Mouse (Mus musculus): Measurements from ENCODE around the gene Ptpn11.

The Ptpn11 gene

DNA sequence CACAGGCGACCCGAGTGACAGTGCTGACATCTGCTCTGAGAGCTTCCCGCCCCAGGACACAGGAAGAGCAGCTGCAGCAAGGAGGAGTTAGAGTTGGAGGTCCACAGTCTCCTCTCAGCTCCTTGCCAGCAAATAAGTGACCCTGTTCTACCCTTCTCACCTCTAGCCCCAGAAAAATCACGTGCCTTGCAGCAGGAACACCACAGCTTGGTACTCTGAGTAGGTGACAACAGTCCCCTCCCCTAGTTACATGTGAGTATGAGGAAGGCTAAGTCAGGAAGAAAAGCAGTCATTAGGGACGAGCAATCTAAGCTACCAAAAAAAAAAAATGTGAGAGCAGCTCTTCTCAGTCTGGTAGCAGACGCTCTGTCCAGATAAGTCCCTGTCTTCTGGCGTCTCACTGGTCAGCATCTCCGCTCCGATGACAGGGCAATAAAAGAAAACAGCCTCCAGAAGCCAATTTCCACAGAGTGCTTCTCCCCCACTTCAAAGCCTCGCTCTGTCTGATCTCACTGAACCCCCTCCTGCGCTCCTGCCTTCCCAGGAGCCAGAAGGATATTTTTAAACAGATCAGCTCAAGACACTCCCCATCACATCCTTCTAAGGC lies 6.1 kb downstream of the Ptpn11 start:
- DNase-seq (ENCODE audit: low read depth, low spot score) = no peak

DNA sequence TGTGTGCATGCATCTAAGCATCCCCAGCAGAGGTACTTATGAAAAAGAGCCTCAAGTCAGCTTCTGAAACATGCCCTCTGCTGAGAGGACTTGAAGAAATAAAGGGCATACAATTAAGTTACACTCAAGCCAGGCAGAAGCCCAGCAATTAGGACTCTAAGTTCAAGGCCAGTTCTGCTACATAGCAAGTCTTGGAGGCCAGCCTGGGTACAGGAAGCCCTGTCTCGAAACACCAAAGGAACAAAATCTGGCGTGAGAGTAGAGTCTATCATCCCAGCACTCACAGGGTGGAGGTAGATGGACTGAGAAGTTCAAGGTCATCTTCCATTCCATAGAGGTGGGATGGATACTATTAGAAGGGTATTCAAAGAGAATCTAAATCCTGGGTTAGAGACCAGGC lies 6.8 kb downstream of the Ptpn11 start:
- no peak for DNase-seq (ENCODE audit: low read depth, low spot score)

DNA sequence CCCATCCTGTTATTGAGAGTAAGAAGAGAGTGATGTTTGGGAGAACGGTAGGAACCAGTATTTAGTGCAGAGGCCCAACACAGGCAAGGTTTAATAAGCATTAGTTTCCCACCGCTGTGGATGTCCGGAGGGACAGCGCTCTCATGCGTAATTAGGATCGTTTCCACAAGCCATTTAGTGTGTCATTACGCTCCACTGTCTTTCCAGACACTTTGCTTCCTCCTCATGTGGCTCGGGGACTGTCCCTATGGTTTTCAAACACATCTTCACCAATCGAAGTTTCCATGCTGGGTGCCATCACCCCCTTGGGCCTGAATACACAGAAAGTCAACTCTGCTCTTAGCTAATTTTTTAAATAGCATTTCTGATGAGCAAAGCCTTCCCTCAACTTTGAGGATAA lies 7.9 kb downstream of the Ptpn11 start:
- DNase-seq (ENCODE audit: low read depth, low spot score) = no peak

DNA sequence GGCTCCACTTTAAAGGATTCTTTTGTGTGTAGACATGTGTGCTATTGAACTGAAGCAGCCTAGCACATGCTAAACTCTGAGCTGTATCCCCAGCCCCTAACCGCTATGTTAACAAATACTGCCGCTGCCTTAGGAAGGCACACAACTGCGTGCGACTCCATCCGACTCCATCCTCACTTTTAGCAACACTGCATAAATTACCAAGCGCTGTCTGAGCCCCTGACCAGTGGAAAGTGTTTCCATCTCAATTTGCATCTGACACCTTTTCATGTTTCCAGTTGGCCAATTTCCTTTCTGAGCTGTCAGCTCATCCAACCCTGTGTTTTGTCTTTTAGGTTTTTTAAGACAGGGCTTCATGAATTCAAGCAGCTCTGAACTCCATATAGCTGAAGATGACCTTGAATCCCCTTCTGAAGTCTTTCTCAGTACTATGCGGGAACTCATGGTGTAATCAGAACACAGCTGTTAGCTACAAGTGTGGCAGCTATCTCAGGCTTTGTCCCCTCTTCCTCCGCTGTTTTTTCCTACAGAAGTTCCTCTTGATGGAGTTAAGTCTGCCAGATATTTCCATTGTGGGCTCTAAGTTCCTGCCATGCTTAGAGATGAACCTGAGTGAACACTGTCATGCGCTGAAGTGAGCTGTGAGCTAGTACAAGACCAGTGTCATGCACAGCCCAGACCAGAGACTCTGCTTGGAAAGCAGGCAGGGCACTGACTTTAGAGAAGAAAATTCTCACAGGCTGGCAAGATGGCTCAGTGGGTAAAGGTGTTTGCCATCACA lies 11.9 kb downstream of the Ptpn11 start:
- no peak for DNase-seq (ENCODE audit: low read depth, low spot score)

DNA sequence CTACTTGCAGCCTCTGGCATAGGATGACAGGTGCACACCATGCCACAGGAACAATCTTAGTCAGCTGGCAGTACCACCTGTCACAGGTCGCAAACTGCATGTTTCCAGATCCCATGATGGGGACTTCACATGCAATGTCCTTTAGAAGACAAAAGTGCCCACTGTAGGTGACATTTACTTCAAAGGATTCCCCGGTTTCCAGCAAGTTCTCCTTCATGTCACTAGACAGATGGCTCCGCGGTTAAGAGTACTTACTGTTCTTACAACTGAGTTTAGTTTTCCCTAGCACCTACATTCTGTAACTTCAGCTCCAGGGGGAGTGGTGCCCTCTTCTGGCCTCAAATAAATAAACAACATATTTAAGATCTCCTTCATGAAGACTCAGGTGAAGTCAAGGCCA lies 18.4 kb downstream of the Ptpn11 start:
- DNase-seq (ENCODE audit: low read depth, low spot score) = no peak

DNA sequence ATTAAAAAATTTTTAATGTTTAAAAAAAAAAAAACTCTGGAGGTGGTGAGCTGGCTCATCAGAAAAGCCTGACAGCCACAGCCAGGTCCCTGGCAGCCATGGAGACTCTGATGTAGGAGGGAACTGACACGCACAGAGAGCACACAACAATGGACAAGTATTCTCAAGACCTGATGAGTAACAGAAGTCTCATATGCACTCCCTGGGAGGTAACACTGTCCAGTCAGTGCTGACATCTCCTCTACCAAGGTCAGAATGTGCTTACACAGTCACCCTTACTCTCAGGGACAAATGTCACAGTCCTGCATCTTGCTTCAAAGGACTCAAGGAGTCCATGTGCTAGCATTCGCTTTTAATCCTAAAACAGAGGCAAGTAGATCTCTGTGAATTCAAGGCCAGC lies 21.6 kb downstream of the Ptpn11 start:
- no peak for DNase-seq (ENCODE audit: low read depth, low spot score)

DNA sequence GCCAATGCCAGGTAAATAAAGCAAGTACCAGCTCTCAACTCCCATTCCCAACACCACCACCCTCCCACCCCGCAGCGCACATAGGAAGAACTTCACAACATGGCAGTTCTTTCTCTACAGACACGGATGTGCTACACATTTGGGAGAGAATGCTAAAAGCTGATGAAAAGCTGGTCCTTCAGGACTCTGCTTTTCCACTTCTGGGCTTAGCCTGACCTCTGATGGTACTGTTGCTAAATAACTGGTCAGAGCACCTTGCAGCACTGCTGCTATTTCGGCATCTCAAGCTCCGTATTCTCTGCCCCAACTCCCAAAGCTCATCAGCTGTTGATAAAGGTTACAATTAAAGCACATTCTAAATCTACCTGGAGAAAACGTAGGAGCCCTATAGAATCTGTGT lies 24.3 kb downstream of the Ptpn11 start:
- DNase-seq (ENCODE audit: low read depth, low spot score) = no peak

DNA sequence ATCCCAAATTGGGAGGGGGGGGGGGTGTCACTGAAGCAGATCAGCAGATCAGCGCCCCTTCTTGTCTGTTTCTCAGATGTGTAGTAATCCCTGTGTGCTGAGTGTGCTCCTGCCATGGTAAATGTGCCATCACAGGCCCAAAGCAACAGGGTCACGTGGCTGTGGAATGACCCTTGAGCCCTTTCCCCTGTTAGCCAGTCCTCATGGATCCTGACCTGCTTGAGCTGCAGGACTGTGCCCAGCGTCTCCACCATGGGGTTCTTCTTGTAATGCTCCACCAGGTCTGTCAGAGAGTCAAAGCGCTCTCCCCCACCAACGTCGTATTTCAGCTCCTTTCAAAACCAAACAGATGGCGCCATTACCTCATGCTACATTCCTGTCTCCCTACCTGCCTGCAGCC lies 28.3 kb downstream of the Ptpn11 start:
- DNase-seq (ENCODE audit: low read depth, low spot score) = no peak

DNA sequence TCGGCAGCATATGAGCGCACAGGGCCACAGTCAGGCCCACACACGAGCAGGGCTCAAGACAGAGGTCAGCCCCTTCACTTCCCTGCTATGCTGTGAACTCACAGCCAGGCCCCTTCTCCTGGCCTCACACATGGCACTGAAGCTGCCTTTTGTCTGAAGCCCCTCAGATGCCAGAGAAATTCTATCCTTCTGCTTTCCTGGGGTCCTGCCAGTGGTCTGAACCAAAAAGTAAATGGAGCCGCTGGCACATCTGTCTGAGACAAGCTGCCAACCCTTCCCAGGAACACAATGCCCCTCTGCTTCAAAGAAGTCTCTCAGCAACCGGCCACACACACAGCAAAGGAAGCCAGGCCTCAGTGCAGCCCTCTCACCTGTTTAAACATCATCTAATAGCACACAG lies 28.9 kb downstream of the Ptpn11 start:
- no peak for DNase-seq (ENCODE audit: low read depth, low spot score)

DNA sequence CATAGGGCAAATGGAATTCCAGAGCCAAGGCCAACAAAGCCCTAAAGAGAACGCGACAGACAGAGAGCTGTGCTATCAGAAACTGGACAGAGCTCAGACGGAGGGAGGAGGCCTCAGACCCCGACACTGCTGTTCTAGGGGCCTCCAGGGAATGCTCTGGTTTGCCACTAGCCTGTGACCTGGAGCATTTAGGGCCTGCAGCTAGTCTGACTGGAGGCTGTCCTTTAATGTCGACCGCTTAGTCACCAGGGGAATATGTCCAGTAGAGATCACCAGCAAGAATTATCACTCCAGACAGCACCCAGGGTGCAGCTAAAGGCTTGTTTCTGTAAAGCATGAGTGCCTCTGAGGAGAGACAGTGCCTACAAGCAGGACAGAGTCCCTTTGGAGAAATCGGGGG lies 32.2 kb downstream of the Ptpn11 start:
- DNase-seq (ENCODE audit: low read depth, low spot score) = no peak

DNA sequence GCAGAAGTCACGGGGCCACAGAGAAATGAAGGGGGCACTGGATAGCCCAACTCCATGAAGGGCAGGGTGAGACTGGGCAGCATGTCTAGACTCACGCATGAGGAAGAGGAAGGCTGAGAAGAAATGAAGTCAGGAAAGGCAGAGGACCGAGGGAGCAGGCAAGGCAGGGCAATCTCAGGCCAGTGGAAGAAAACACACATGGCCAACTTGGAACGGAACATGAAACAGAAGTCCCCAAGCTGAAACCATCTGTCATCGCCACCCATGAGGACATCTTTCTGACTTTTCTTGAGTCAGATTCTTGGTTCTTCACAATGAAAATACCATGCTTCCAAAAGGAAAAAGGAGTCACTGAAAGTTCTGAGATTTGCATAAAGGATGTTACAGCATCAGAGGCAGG lies 33.7 kb downstream of the Ptpn11 start:
- DNase-seq (ENCODE audit: low read depth, low spot score) = no peak

DNA sequence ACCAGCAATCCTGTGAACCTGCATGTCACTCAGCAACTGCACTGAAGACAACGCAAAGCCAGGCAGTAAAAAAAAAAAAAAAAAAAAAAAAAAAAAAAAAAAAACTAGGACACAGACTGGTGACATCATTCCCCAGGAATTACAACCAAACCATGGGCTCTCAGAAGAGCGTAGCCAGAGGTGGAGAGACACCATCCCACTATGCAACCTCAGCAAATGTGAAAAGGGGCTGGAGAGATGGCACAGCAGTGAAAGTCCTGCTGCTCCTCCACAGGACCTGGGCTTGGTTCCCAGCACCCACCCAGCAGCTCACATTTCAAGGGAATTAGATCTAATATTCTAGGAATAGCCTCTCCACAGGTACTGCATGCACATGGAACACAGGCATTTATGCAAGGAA lies 34.2 kb downstream of the Ptpn11 start:
- no peak for DNase-seq (ENCODE audit: low read depth, low spot score)

DNA sequence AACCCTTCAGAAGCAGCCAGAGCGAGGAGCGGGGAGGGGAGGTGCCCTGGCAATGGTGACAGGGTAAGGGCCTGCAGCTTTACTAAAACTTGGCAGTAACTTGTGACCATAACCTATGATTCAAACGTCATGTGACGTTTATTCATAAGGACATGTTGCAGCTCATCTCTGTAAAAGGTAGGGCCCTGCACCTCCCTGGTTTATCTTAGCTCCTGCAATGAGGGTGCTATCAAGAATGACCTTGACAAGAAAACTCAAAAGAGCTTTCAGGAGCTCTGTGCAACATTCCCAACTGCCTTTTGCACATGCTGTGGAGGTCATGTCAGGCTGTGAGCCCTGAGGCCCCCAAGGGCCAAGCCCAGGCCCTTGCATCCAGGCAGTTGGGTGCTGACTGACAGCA lies 35.1 kb downstream of the Ptpn11 start:
- DNase-seq (ENCODE audit: low read depth, low spot score) = no peak

DNA sequence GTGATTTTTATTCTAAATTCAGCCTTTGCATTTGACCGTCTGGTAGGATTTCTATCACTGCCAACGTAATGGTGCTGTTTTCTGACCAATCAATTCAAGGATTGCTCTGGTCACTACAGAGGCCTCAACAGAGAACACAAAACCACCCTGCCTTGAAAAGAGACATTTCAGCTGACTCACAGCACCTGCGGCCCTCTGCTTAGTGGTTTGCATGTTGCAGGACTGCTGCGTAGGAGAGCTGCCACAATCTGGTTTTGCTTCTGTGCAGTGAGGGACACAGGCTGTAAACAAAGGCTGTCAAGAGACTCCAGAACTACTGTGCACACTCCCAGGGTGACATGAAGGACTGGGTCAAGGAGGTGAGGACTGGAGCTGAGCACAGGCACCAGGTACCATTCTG lies 40.5 kb downstream of the Ptpn11 start:
- DNase-seq (ENCODE audit: low read depth, low spot score) = no peak

DNA sequence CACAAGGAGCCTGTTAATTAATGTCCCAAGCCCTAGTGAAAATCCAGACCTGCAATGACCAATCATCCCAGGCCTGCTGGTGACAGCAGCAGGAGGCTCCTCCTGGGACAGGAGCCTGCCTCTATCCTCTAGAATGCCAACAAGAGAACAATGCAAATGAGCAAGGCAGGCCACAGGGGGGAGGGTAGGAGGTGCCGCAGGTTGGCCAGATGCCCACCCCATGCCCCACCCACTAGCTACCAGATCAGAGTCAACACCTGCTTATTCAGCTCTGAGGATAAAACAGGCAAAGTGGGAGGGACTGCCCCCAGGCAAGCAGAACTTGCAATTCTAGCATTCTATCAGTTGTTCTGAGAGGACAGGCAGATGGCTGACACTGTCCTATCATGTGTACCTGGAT lies 42.0 kb downstream of the Ptpn11 start:
- DNase-seq (ENCODE audit: low read depth, low spot score) = no peak

DNA sequence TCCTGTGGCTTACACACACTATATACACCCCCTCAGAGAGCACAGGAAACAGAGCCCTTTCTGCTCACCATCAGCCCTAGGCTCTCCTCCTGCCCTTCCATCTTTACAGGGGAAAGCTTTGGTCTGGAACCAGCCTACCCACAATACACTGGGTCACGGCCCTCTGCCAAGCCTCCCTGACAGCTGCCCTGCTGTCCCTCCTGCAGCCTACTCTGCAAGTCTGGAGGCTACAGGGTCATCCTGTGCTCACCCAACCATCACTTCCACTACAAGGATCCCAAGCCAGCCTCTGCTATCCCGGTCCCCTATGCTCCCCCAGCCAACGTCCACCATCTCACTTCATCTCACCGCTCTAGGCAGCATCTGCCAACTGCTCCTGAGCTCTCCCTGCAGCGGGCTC lies 44.9 kb downstream of the Ptpn11 start:
- DNase-seq (ENCODE audit: low read depth, low spot score) = no peak

DNA sequence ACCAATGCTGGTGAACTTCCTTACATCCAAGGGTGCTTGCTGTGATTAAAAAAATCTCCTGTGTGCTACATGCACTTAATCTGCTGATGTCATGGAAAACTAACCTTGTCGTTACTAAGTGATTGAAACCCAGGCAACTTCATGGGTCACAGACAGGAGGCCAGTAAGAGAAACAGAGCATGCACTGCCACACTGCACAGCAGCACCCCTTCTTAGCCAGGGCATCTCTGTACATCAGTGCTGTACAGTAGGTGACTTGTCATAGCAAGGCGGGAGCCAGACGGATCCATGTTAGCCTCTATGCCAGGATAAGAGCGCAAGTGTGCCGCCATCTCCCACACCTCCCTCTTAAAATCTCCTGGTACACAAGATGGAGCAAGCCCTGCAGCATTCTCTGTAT lies 45.6 kb downstream of the Ptpn11 start:
- DNase-seq (ENCODE audit: low read depth, low spot score) = no peak

DNA sequence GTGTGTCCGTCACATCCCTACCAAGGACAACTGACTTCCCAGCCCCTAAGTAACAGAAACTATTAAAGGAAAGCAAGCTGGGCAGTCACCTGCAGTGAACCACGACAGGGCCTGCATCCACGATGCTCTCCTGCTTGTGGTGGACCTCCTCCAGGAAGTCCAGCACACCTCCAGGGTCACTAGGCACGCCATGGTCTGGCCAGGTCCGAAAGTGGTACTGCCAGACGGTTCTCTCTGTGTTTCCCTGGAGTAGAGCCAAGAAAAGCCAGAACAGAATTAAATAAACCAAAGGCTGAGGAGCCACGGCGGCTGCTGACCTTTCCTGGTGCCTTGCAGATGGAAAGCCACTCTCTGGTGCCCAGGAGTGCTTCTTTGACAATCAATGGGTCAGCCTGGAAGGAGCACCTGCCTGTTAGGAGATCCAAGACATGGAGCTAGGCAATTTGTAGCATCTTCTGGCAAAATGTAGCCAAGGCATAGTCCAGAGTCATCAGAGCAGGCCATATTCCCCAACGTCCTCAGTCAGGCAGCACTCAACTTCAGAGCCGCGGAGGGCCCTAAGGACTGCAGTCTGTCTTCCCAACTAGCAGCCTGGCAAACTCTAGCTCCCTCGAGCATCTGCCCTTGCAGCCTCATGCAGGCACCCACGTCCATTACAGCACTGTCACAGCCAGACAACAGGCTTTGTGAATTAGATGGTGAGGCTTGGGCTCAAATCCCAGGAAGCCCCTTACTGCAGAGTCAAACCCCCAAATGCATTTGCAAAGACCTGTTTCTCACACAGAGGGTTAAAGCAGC lies 46.6 kb downstream of the Ptpn11 start:
- no peak for DNase-seq (ENCODE audit: low read depth, low spot score)

DNA sequence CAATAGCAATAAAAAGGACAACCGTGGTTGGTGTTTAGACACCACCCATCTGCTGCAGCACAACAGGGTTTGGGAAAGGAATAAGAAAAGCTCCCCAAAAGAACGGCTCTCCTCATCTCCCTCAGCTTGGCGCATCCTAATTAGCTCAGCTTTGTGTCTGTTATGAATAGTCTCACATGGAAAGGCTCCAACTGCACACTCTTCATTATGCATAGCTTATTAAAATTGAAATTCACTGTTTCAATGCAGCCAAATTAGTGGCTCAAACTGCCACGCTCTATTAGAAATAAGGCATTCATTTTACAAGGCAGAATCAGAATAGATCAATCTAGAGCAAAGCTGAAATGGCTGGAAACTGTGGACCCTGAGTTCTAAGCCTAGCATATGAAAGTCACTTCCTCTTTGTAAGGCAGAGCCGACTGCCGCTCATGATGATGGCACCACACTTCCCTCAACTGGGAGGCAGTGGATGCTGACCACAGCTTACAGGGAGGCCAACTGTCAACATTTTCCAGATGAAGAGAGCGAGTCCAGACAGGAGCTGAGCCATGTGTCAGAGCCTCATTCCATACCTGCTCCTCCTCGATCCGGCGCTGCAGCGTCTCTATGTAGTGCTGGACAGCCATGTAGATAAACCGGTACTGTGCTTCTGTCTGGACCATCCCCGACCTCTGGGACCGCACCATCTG lies 48.6 kb downstream of the Ptpn11 start:
- DNase-seq (ENCODE audit: low read depth, low spot score) = peak; percentile 65

DNA sequence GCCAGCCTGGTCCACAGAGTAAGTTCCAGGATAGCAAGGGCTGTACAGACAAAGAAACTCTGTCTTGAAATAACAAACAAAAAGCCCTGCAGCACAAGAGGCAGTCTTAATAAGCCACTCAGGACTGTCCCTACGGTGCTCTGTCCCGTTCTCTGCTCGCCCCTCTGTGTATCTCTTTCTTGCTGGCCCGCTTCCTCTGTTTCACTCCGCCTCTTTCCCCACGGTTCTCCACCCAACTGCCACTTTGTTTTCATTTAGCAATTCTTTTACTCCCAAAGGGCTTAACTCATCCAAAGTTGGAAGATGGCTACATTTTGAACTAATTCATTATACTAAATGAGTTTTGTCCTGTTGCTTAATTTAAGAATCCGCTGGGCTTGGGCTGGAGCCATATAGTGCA lies 50.9 kb downstream of the Ptpn11 start:
- DNase-seq (ENCODE audit: low read depth, low spot score) = no peak

DNA sequence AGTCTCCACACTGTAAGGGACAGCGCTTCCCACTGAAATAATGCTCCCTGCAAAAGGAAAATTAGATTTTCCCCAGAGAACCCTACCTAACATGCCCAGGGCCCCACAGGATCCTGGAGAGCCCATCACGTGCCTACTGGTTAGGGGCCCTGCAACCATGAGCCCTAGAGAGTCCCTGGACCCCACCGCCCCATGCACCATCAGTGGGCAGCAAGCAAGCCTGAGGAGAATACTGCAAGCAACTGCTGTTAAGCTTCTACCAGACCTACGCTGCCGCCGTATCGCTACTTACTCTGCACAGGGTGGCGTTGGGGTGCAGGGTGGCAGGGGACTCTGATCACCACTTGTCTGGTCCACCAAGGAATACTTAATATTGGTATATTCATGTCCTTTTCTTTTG lies 54.1 kb downstream of the Ptpn11 start:
- no peak for DNase-seq (ENCODE audit: low read depth, low spot score)

DNA sequence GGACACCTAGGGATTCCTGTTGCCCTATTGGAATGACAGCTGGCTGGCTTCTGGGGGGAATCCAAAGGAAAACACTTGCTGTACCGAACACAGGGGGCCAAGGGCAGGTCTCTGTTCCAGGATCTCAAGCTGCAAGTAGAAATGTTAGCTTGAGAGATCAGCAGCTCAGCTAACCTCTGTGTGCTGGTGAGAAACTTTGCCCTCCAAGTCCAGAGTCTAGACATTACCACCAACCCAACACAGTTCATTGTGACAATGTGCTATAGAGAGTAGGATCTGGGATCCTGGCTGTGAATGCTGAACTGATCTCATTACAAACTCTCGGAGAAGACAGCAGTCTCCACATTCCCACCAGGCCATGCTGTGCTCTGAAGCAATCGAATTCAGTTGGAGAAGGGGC lies 59.4 kb downstream of the Ptpn11 start:
- no peak for DNase-seq (ENCODE audit: low read depth, low spot score)

Measured in brain, embryonic 18.5 days (tissue).